Mouse (Mus musculus) forebrain, embryonic 10.5 days (tissue): ENCODE measurements around the gene Lin28a. TPM values are rescaled to one million over a fixed set of nuclear protein-coding genes. Genes with fewer than 3 reads are reported as not detected.

Experiments used
- DNase-seq: peaks from one replicate; pipeline ENCODE4 v3.0.0-alpha.2; 2017; ENCODE audit warnings: low spot score; ENCODE audit errors: extremely low spot score
- H3K27ac ChIP-seq: fragments of 300-500 bp; sonication (generic); 2 replicates; pipeline ENCODE4 v1.5.1; 2016; ENCODE audit warnings: mild to moderate bottlenecking
- H3K27me3 ChIP-seq: fragments of 300-500 bp; sonication (generic); 2 replicates; pipeline ENCODE4 v1.6.1; 2016; ENCODE audit warnings: mild to moderate bottlenecking; ENCODE audit not compliant: poor library complexity, severe bottlenecking
- H3K36me3 ChIP-seq: fragments of 300-500 bp; sonication (generic); replicated peaks from 2 replicates; pipeline ENCODE4 v1.6.1; 2016; ENCODE audit warnings: mild to moderate bottlenecking, moderate library complexity
- H3K4me1 ChIP-seq: fragments of 300-500 bp; sonication (generic); 2 replicates; pipeline ENCODE4 v1.6.1; 2016
- H3K4me3 ChIP-seq: fragments of 300-500 bp; sonication (generic); 2 replicates; pipeline ENCODE4 v1.5.1; 2016; ENCODE audit warnings: mild to moderate bottlenecking, moderate library complexity
- H3K9me3 ChIP-seq: fragments of 300-500 bp; sonication (generic); 2 replicates; pipeline ENCODE4 v1.6.1; 2016; ENCODE audit warnings: mild to moderate bottlenecking, moderate library complexity
- WGBS: fragments of 180-500 bp; shearing (Covaris S2); methylation state at CpG from one replicate; pipeline ENCODE4 v1.1.7; 2016; 5-methylcytosine and 5-hydroxymethylcytosine counted together
- polyA plus RNA-seq: library from polyadenylated mRNA; unstranded; fragments of >200 nt; fragmentation: Nextera tagmentation; extraction: Ambion mirVana; gene quantifications from 2 replicates; pipeline ENCODE4 v1.2.1, GENCODE M21; 2016

Lin28a gene
- polyA plus RNA-seq, 1 experiment from 2014 or later, result 21.6 TPM

GRCm38 (mm10) chr4:134051912-134052311 is 33.3 kb upstream of the Lin28a start:
- Histone ChIP-seq H3K36me3 (no peaks in the 10 kb centered on the region), H3K4me1 (peaks cover 15% of the 10 kb centered on the region), H3K4me3 (no peak overlapping the region), H3K9me3 (no peaks in the 10 kb centered on the region), H3K27me3 (no peaks in the 10 kb centered on the region), H3K27ac (no peak overlapping the region)
- 91% methylated on average over 5 of the region's 5 CpGs for WGBS
- DNase-seq, result no peak

- Histone ChIP-seq H3K9me3 (no peaks in the 10 kb centered on the region), H3K4me3 (no peak overlapping the region), H3K36me3 (no peaks in the 10 kb centered on the region), H3K27me3 (no peaks in the 10 kb centered on the region), H3K4me1 (peaks cover 12% of the 10 kb centered on the region), H3K27ac (no peak overlapping the region)
- DNase-seq, result no peak
- WGBS, result 90% methylated on average over 5 of the region's 5 CpGs
Observed at GRCm38 (mm10) chr4:134047648-134048047, 29.0 kb upstream of the Lin28a start.

GRCm38 (mm10) chr4:134043041-134043440 is 24.4 kb upstream of the Lin28a start:
- Histone ChIP-seq H3K27ac (0 out of 2 replicates have a peak overlapping the region, but pooled peaks have one; percentile 25), H3K9me3 (no peaks in the 10 kb centered on the region), H3K27me3 (no peaks in the 10 kb centered on the region), H3K4me1 (peaks cover 6% of the 10 kb centered on the region), H3K4me3 (no peak overlapping the region), H3K36me3 (no peaks in the 10 kb centered on the region)
- DNase-seq, result no peak
- 66% methylated on average over 2 of the region's 2 CpGs for whole genome bisulfite sequencing

GRCm38 (mm10) chr4:134041317-134042123 is 22.9 kb upstream of the Lin28a start:
- DNase-seq, result no peak
- 78% methylated on average over 9 of the region's 9 CpGs for WGBS
- Histone ChIP-seq H3K27ac (0 out of 2 replicates have a peak overlapping the region, but pooled peaks have one; percentile 2), H3K4me1 (peaks cover 6% of the 10 kb centered on the region), H3K9me3 (no peaks in the 10 kb centered on the region), H3K27me3 (no peaks in the 10 kb centered on the region), H3K4me3 (no peak overlapping the region), H3K36me3 (no peaks in the 10 kb centered on the region)

GRCm38 (mm10) chr4:134035953-134036352 is 17.3 kb upstream of the Lin28a start:
- peaks cover 4% of the 10 kb centered on the region for H3K9me3 ChIP-seq
- H3K36me3 ChIP-seq, result no peaks in the 10 kb centered on the region
- peaks cover 7% of the 10 kb centered on the region for H3K4me1 ChIP-seq
- peak overlapping the region; percentile 70; the same call in 1 of the 2 replicates for H3K27ac ChIP-seq
- WGBS, result 5% methylated on average over 16 of the region's 16 CpGs
- no peaks in the 10 kb centered on the region for H3K27me3 ChIP-seq
- DNase-seq, result peak; percentile 84
- no peak overlapping the region for H3K4me3 ChIP-seq

- 28% methylated on average over 9 of the region's 9 CpGs for WGBS
- Histone ChIP-seq H3K9me3 (no peaks in the 10 kb centered on the region; the same call in 1 of the 2 replicates), H3K27me3 (no peaks in the 10 kb centered on the region), H3K36me3 (no peaks in the 10 kb centered on the region), H3K4me1 (peaks cover 6% of the 10 kb centered on the region), H3K27ac (no peak overlapping the region), H3K4me3 (no peak overlapping the region)
- DNase-seq, result no peak
Observed at GRCm38 (mm10) chr4:134025802-134026201, 7.2 kb upstream of the Lin28a start.

- DNase-seq, result peak; percentile 78
- peaks cover 51% of the 10 kb centered on the region for H3K4me1 ChIP-seq
- no peaks in the 10 kb centered on the region for H3K27me3 ChIP-seq
- peak overlapping the region; percentile 94 for H3K4me3 ChIP-seq
- H3K9me3 ChIP-seq, result no peaks in the 10 kb centered on the region
- H3K27ac ChIP-seq, result peak overlapping the region; percentile 97; the same call in 1 of the 2 replicates
- peaks cover 4% of the 10 kb centered on the region; the same call in 1 of the 2 replicates for H3K36me3 ChIP-seq
- 3% methylated on average over 11 of the region's 11 CpGs for WGBS
Observed at GRCm38 (mm10) chr4:134020621-134021020, 2.0 kb upstream of the Lin28a start.

- peaks cover 12% of the 10 kb centered on the region; the same call in 1 of the 2 replicates for H3K36me3 ChIP-seq
- no peaks in the 10 kb centered on the region for H3K27me3 ChIP-seq
- H3K4me3 ChIP-seq, result peak overlapping the region; percentile 94
- DNase-seq, result peak; percentile 84
- H3K27ac ChIP-seq, result peak overlapping the region; percentile 97
- peaks cover 59% of the 10 kb centered on the region for H3K4me1 ChIP-seq
- 1% methylated on average over 16 of the region's 16 CpGs for WGBS
- H3K9me3 ChIP-seq, result no peaks in the 10 kb centered on the region
Observed at GRCm38 (mm10) chr4:134019641-134020351, 1.2 kb upstream of the Lin28a start.

- Histone ChIP-seq H3K4me3 (peak overlapping the region; percentile 94), H3K27me3 (no peaks in the 10 kb centered on the region), H3K9me3 (no peaks in the 10 kb centered on the region), H3K4me1 (peaks cover 63% of the 10 kb centered on the region), H3K36me3 (peaks cover 16% of the 10 kb centered on the region), H3K27ac (peak overlapping the region; percentile 97)
- 0% methylated on average over 9 of the region's 10 CpGs for WGBS
- DNase-seq, result peak; percentile 87
Observed at GRCm38 (mm10) chr4:134019210-134019609, 569 bp upstream of the Lin28a start.

- Histone ChIP-seq H3K4me3 (peak overlapping the region; percentile 94), H3K27me3 (no peaks in the 10 kb centered on the region), H3K36me3 (peaks cover 26% of the 10 kb centered on the region), H3K4me1 (peaks cover 73% of the 10 kb centered on the region), H3K9me3 (no peaks in the 10 kb centered on the region), H3K27ac (peak overlapping the region; percentile 97)
- under 1% methylated on average over 46 of the region's 46 CpGs for WGBS
- peak; percentile 50 for DNase-seq
Observed at GRCm38 (mm10) chr4:134018038-134018778, 433 bp downstream of the Lin28a start.

GRCm38 (mm10) chr4:134017201-134017865 is 1.3 kb downstream of the Lin28a start:
- Histone ChIP-seq H3K27me3 (no peaks in the 10 kb centered on the region), H3K27ac (peak overlapping the region; percentile 97), H3K4me3 (peak overlapping the region; percentile 94), H3K4me1 (peaks cover 82% of the 10 kb centered on the region), H3K9me3 (no peaks in the 10 kb centered on the region), H3K36me3 (peaks cover 27% of the 10 kb centered on the region)
- DNase-seq, result peak; percentile 73
- WGBS, result under 1% methylated on average over 21 of the region's 21 CpGs

- H3K9me3 ChIP-seq, result no peaks in the 10 kb centered on the region
- H3K4me1 ChIP-seq, result peaks cover 88% of the 10 kb centered on the region
Observed at GRCm38 (mm10) chr4:134016767-134017166, 1.9 kb downstream of the Lin28a start.

More at GRCm38 (mm10) chr4:134016767-134017166, 1.9 kb downstream of the Lin28a start:
- WGBS, result 1% methylated on average over 8 of the region's 8 CpGs
- DNase-seq, result peak; percentile 79
- peaks cover 27% of the 10 kb centered on the region for H3K36me3 ChIP-seq
- peak overlapping the region; percentile 97 for H3K27ac ChIP-seq
- H3K27me3 ChIP-seq, result no peaks in the 10 kb centered on the region
- H3K4me3 ChIP-seq, result peak overlapping the region; percentile 94
